Mouse (Mus musculus): ENCODE measurements at regions not wholly inside any gene's neighbourhood (a gene's known extent, or its start where the extent isn't known, plus 50 kb on each side); places are given as distances from the start of the nearest gene placed in this dataset.

DNA sequence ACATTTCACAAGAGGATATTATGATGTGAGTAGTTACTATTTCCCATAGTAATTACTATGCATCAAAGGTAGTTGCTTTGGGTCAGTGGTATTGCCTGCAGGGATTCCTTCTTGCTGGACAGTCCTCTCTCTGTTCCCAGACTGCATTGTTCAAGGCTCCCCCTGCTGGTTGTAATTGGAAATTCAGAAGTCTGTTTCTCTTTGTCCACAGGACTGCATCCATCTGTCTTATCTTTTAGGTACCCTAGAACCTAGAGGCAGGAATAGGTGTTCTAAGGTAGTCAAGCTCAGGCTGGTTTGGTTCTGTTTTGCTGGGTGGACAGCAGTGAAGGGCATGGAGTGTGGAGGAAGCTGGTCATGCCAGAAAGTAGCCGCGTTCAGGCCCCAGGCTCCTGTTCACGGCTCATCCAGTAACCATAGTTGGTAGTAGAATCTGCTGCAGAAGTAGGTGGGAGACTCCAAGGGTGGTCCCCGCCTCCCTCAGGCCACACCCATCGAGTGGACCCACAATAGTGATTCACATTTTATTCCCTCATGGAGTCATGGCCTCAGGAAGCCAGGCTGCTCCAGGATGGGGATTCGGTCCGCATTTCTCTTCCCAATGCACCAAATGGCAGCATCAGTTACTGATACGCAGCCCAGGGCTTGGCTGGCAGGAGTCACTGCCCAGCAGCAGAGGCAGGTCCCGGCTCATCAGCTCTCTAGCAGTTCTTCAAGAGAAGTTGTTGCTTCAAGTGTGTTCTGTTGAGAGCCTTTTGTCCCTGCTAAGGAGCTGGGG is 51.7 kb upstream of the Caprin1 start:
- WGBS, result 70% methylated on average over 9 of the region's 9 CpGs
- Histone ChIP-seq H3K36me3 (ENCODE audit: control insufficient read depth, insufficient read depth, low read length) (no peaks in the 10 kb centered on the region), H3K4me1 (replicated peaks; ENCODE audit: control insufficient read depth, insufficient read depth, low read length) (no peaks in the 10 kb centered on the region), H3K27me3 (replicated peaks; ENCODE audit: control insufficient read depth, insufficient read depth, low read length) (no peaks in the 10 kb centered on the region), H3K9ac (ENCODE audit: low read depth, low read length) (no peak overlapping the region), H3K4me2 (no peak overlapping the region), H3K9me3 (ENCODE audit: control insufficient read depth, low read length) (no peaks in the 10 kb centered on the region), H3K4me3 (ENCODE audit: low read depth, low read length) (no peak overlapping the region), H3K27ac (ENCODE audit: low read depth, low read length) (no peak overlapping the region)
- peak; percentile 41 for ATAC-seq (replicated peaks; ENCODE audit: low FRiP score)
- DNase-seq (ENCODE audit: low spot score), result no peak

DNA sequence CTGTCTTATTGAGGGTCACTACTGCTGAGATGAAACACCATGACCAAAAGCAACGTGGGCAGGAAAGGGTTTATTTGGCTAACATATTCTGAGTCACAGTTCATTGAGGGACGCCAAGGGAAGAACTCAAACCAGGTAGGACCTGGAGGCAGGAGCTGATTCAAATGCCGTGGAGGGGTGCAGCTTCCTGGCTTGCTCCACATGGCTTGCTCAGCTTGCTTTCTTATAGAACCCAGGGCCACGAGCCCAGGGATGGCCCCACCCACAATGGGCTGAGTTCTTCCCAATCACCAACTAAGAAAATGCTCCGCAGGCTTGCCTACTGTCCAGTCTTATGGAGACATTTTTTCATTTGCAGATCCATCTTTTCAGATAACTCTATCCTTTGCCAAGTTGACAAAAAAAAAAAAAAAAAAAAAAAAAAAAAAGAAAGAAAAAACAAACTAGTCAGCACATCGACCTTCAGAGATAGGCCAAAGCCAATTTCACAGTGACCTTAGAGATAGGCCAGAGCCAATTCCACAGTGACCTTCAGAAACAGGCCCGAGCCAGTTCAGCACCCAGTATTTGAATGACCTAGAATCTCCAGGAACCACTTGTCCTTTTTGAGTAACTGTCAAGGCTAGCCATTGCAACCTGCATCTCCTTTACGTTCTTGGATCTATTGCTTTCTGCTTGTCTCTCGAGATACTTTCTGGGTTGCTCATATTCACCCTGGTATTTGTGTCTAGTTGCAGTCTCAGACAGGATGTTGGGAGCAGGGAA is 52.5 kb upstream of the Caprin1 start:
- ATAC-seq (replicated peaks; ENCODE audit: low FRiP score), result no peak
- DNase-seq (ENCODE audit: low spot score), result no peak
- Histone ChIP-seq H3K4me3 (ENCODE audit: low read depth, low read length) (no peak overlapping the region), H3K27me3 (replicated peaks; ENCODE audit: control insufficient read depth, insufficient read depth, low read length) (no peaks in the 10 kb centered on the region), H3K4me2 (no peak overlapping the region), H3K9ac (ENCODE audit: low read depth, low read length) (no peak overlapping the region), H3K36me3 (ENCODE audit: control insufficient read depth, insufficient read depth, low read length) (no peaks in the 10 kb centered on the region), H3K4me1 (replicated peaks; ENCODE audit: control insufficient read depth, insufficient read depth, low read length) (no peaks in the 10 kb centered on the region), H3K9me3 (ENCODE audit: control insufficient read depth, low read length) (no peaks in the 10 kb centered on the region), H3K27ac (ENCODE audit: low read depth, low read length) (no peak overlapping the region)
- 75% methylated on average over 9 of the region's 9 CpGs for WGBS

DNA sequence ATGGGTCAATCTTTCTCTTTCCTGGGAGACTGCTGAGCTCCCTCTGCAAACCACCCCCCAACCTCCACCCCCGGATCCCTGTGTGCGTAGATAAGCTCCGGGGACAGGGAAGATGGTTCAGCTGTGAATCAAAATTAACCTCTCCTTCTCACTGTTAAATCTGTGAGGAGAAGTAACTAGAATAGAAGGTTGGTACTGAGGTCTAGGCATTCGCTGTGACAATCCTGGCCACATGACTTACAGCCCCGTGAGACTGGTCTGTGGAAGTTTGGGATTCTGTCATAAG is 53.0 kb upstream of the Caprin1 start:
- ATAC-seq (replicated peaks; ENCODE audit: low FRiP score), result no peak
- H3K36me3 ChIP-seq (ENCODE audit: control insufficient read depth, insufficient read depth, low read length), result no peaks in the 10 kb centered on the region
- H3K4me1 ChIP-seq (replicated peaks; ENCODE audit: control insufficient read depth, insufficient read depth, low read length), result no peaks in the 10 kb centered on the region
- H3K9me3 ChIP-seq (ENCODE audit: control insufficient read depth, low read length), result no peaks in the 10 kb centered on the region
- 60% methylated on average over 5 of the region's 5 CpGs for WGBS
- no peak for DNase-seq (ENCODE audit: low spot score)
- no peak overlapping the region for H3K4me3 ChIP-seq (ENCODE audit: low read depth, low read length)
- H3K4me2 ChIP-seq, result no peak overlapping the region
- H3K9ac ChIP-seq (ENCODE audit: low read depth, low read length), result no peak overlapping the region
- H3K27me3 ChIP-seq (replicated peaks; ENCODE audit: control insufficient read depth, insufficient read depth, low read length), result no peaks in the 10 kb centered on the region
- no peak overlapping the region for H3K27ac ChIP-seq (ENCODE audit: low read depth, low read length)

DNA sequence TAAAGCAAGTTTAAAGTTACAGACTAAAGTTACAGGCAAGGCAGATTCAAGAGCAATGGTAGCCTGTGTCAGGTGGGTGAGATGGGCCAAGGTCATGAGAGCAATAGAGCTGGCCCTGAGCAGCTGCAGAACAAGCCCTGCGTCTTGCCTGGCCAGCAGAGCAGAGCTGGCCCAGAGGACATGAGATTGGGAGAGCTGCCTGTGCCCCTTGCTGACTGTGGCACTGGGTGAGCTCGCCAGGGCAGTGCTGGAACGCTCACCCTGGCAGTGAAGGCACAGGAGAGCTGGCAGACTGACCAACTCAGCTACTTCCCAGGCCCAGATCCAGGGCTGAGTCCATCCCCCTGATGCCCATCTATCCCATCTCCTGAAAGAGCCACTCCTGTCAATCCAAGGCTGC is 53.7 kb upstream of the Caprin1 start:
- H3K27ac ChIP-seq (ENCODE audit: low read depth, low read length), result no peak overlapping the region
- ATAC-seq (replicated peaks; ENCODE audit: low FRiP score) (no peak), DNase-seq (ENCODE audit: low spot score) (no peak)
- WGBS, result 84% methylated on average over 3 of the region's 3 CpGs
- H3K36me3 ChIP-seq (ENCODE audit: control insufficient read depth, insufficient read depth, low read length), result no peaks in the 10 kb centered on the region
- no peak overlapping the region for H3K4me2 ChIP-seq
- no peak overlapping the region for H3K4me3 ChIP-seq (ENCODE audit: low read depth, low read length)
- H3K9me3 ChIP-seq (ENCODE audit: control insufficient read depth, low read length), result no peaks in the 10 kb centered on the region
- H3K4me1 ChIP-seq (replicated peaks; ENCODE audit: control insufficient read depth, insufficient read depth, low read length), result no peaks in the 10 kb centered on the region
- no peaks in the 10 kb centered on the region for H3K27me3 ChIP-seq (replicated peaks; ENCODE audit: control insufficient read depth, insufficient read depth, low read length)
- no peak overlapping the region for H3K9ac ChIP-seq (ENCODE audit: low read depth, low read length)

DNA sequence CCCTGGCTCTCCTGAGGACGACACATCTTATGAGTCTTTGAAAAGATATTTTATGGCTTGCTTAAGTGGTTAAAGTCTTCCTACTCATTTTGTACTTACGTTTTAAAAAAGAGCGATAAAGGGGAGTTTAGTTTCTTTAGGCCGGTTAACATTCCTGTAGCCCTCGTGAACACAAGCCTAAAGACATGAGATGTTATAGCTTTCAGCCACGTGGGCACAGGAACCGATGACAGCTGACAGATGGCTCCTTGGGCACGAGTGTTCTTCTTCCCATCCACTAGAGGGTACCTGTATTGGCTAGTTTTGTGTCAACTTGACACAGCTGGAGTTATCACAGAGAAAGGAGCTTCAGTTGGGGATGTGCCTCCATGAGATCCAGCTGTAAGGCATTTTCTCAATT is 63.8 kb upstream of the Caprin1 start:
- ATAC-seq (replicated peaks; ENCODE audit: low FRiP score) (no peak), DNase-seq (ENCODE audit: low spot score) (no peak)
- no peaks in the 10 kb centered on the region for H3K27me3 ChIP-seq (replicated peaks; ENCODE audit: control insufficient read depth, insufficient read depth, low read length)
- no peak overlapping the region for H3K27ac ChIP-seq (ENCODE audit: low read depth, low read length)
- H3K4me1 ChIP-seq (replicated peaks; ENCODE audit: control insufficient read depth, insufficient read depth, low read length), result no peaks in the 10 kb centered on the region
- no peak overlapping the region for H3K4me2 ChIP-seq
- no peaks in the 10 kb centered on the region for H3K9me3 ChIP-seq (ENCODE audit: control insufficient read depth, low read length)
- no peaks in the 10 kb centered on the region for H3K36me3 ChIP-seq (ENCODE audit: control insufficient read depth, insufficient read depth, low read length)
- H3K9ac ChIP-seq (ENCODE audit: low read depth, low read length), result no peak overlapping the region
- WGBS, result 83% methylated on average over 8 of the region's 8 CpGs
- H3K4me3 ChIP-seq (ENCODE audit: low read depth, low read length), result no peak overlapping the region

DNA sequence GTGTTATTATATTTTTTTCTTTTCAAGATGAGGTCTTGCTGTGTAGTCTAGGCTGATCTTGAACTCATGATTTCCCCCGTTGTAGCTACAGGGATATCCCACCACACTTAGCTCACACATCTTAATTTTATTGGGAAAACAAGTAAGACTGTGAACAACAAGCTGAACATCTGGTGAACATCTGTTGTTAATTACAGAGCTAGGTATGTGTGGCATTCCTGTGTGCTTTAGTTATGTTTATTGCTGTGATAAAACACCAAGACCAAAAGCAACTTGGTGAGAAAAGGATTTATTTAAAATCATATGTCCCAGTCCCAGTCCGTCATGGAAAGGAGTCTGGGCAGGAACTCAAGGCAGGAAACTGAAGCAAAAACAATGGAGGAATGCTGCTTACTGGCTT is 66.8 kb upstream of the Caprin1 start:
- no peaks in the 10 kb centered on the region for H3K36me3 ChIP-seq (ENCODE audit: control insufficient read depth, insufficient read depth, low read length)
- H3K27me3 ChIP-seq (replicated peaks; ENCODE audit: control insufficient read depth, insufficient read depth, low read length), result no peaks in the 10 kb centered on the region
- H3K4me2 ChIP-seq, result no peak overlapping the region
- WGBS, result 71% methylated on average over 2 of the region's 2 CpGs
- H3K27ac ChIP-seq (ENCODE audit: low read depth, low read length), result no peak overlapping the region
- no peak overlapping the region for H3K9ac ChIP-seq (ENCODE audit: low read depth, low read length)
- H3K4me3 ChIP-seq (ENCODE audit: low read depth, low read length), result no peak overlapping the region
- DNase-seq (ENCODE audit: low spot score) (no peak), ATAC-seq (replicated peaks; ENCODE audit: low FRiP score) (no peak)
- H3K4me1 ChIP-seq (replicated peaks; ENCODE audit: control insufficient read depth, insufficient read depth, low read length), result no peaks in the 10 kb centered on the region
- H3K9me3 ChIP-seq (ENCODE audit: control insufficient read depth, low read length), result no peaks in the 10 kb centered on the region

DNA sequence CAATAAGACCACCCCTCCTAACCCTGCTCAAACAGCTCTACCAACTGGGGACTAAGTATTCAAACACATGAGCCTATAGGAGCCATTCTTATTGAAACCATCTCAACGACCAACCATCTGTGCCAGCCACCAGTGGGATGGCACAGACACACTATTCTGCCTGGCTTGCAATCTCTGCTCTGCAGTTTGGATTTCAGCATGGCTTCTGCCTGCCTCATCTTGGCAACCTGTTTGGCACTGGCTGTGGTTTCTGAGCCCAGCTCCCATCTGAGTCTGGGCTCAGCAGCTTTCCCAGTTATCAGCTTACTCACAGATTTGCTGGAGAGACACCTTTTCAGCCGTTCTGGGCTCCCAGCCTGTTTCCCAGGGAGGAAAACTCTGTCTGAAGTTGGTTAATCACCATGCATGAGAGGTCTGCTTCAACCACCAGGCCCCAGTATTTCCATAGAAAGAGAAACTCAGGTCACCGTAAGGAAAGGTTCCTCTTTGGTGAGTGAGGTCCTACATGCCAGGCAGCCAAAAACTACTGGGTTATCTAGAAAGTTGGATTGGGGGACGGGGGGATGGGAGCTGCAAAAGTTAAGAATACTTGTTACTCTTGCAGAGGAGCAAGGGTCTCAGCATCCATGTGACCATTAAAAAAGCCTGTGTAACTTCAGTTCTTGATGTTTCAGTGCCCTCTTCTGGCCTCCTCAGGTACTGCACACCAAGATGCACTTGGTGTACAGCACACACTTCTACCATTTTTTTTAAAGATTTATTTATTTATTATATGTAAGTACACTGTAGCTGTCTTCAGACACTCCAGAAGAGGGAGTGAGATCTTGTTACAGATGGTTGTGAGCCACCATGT is 68.1 kb upstream of the Caprin1 start:
- WGBS, result 60% methylated on average over 4 of the region's 4 CpGs

DNA sequence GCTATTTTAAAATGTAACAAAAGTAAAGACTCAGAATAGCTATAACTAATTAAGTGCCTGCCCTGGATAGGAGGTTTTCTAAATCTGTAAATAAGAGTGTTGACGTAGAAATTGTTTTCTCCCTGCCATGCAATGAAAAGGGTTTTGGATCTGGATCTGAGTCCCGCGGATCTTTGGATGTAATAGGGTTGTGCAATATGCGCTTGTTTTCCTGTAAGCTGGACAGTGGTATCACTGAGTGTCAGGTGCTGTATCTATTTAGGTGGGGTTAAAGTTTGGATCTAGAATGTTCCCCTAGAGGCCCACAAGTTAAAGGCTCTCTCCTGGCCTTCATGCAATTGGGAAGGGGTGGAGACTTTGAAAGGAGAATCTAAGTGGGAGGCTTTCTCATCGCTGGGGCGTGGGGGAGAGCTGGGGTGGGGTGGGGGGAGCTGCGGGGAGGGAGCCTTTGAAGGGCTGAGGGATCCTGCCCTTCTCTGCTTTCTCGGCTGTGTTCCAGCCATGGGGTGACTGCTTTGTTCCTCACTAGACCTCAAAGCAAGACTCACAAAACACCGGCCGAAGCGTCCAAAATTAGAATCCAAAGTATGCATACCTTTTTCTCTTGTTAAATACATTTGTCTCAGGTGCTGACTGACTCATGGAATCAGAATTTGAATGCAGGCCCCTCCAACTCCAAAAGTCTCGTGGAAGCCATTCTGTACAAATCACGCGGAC is 70.0 kb upstream of the Caprin1 start:
- H3K27ac ChIP-seq (ENCODE audit: low read depth, low read length), result no peak overlapping the region
- no peak for DNase-seq (ENCODE audit: low spot score)
- H3K27me3 ChIP-seq (replicated peaks; ENCODE audit: control insufficient read depth, insufficient read depth, low read length), result no peaks in the 10 kb centered on the region
- 71% methylated on average over 14 of the region's 14 CpGs for WGBS
- H3K9me3 ChIP-seq (ENCODE audit: control insufficient read depth, low read length), result no peaks in the 10 kb centered on the region
- H3K36me3 ChIP-seq (ENCODE audit: control insufficient read depth, insufficient read depth, low read length), result no peaks in the 10 kb centered on the region
- ATAC-seq (replicated peaks; ENCODE audit: low FRiP score), result no peak
- H3K9ac ChIP-seq (ENCODE audit: low read depth, low read length), result no peak overlapping the region
- no peak overlapping the region for H3K4me3 ChIP-seq (ENCODE audit: low read depth, low read length)
- H3K4me1 ChIP-seq (replicated peaks; ENCODE audit: control insufficient read depth, insufficient read depth, low read length), result peaks cover 10% of the 10 kb centered on the region
- no peak overlapping the region for H3K4me2 ChIP-seq

More for the DNA sequence above, 68.1 kb upstream of the Caprin1 start:
- H3K9ac ChIP-seq (ENCODE audit: low read depth, low read length), result no peak overlapping the region
- no peaks in the 10 kb centered on the region for H3K4me1 ChIP-seq (replicated peaks; ENCODE audit: control insufficient read depth, insufficient read depth, low read length)
- H3K27ac ChIP-seq (ENCODE audit: low read depth, low read length), result no peak overlapping the region
- no peaks in the 10 kb centered on the region for H3K9me3 ChIP-seq (ENCODE audit: control insufficient read depth, low read length)
- H3K36me3 ChIP-seq (ENCODE audit: control insufficient read depth, insufficient read depth, low read length), result no peaks in the 10 kb centered on the region
- H3K4me2 ChIP-seq, result no peak overlapping the region
- no peaks in the 10 kb centered on the region for H3K27me3 ChIP-seq (replicated peaks; ENCODE audit: control insufficient read depth, insufficient read depth, low read length)
- no peak for ATAC-seq (replicated peaks; ENCODE audit: low FRiP score)
- DNase-seq (ENCODE audit: low spot score), result no peak
- H3K4me3 ChIP-seq (ENCODE audit: low read depth, low read length), result no peak overlapping the region

Measured in liver, embryonic 11.5 days (tissue).